Mouse (Mus musculus) intestine, embryonic 14.5 days (tissue): Measurements from ENCODE around the gene Trhr2. TPM values are rescaled to one million over a fixed set of nuclear protein-coding genes. Genes with fewer than 3 reads are reported as not detected.

Experiments used
- ATAC-seq: fragments of 200-750 bp; cut with Nextera tagmentation; replicated peaks from 2 replicates; pipeline ENCODE4 v1.8.0; 2017; ENCODE audit warnings: low read depth, moderate number of reproducible peaks, moderate TSS enrichment, moderate library complexity; ENCODE audit not compliant: low FRiP score, low TSS enrichment
- DNase-seq: peaks from one replicate; pipeline ENCODE4 v3.0.0-alpha.2; 2018; ENCODE audit warnings: low spot score
- H3K27ac ChIP-seq: fragments of 300-500 bp; sonication (generic); 2 replicates; pipeline ENCODE4 v1.5.1; 2014; ENCODE audit warnings: low read depth, mild to moderate bottlenecking, control low read depth
- H3K27me3 ChIP-seq: fragments of 300-500 bp; sonication (generic); replicated peaks from 2 replicates; pipeline ENCODE4 v1.6.1; 2014; ENCODE audit warnings: low read length, control low read depth; ENCODE audit not compliant: control insufficient read depth, insufficient read depth
- H3K36me3 ChIP-seq: fragments of 300-500 bp; sonication (generic); 2 replicates; pipeline ENCODE4 v1.6.1; 2014; ENCODE audit warnings: low read length, control low read depth; ENCODE audit not compliant: control insufficient read depth, insufficient read depth
- H3K4me1 ChIP-seq: fragments of 300-500 bp; sonication (generic); replicated peaks from 2 replicates; pipeline ENCODE4 v1.6.1; 2014; ENCODE audit warnings: low read length, control low read depth, mixed read lengths; ENCODE audit not compliant: control insufficient read depth, insufficient read depth
- H3K4me2 ChIP-seq: fragments of 300-500 bp; sonication (generic); 2 replicates; pipeline ENCODE4 v1.6.1; 2014; ENCODE audit warnings: low read length
- H3K4me3 ChIP-seq: fragments of 300-500 bp; sonication (generic); 2 replicates; pipeline ENCODE4 v1.5.1; 2014; ENCODE audit warnings: low read depth, low read length, control low read depth, mixed read lengths
- H3K9ac ChIP-seq: fragments of 300-500 bp; sonication (generic); 2 replicates; pipeline ENCODE4 v1.6.1; 2014; ENCODE audit warnings: mild to moderate bottlenecking, low read length
- H3K9me3 ChIP-seq: fragments of 300-500 bp; sonication (generic); 2 replicates; pipeline ENCODE4 v1.6.1; 2016; ENCODE audit warnings: low read length, control low read depth; ENCODE audit not compliant: control insufficient read depth
- WGBS: fragments of 180-500 bp; shearing (Covaris S2); extraction: QIAGEN DNeasy Blood & Tissue Kit; methylation state at CpG from one replicate; pipeline ENCODE4 v1.1.7; 2014; 5-methylcytosine and 5-hydroxymethylcytosine counted together
- polyA plus RNA-seq: library from polyadenylated mRNA; unstranded; fragments of >200 nt; fragmentation: Nextera tagmentation; extraction: Ambion mirVana; gene quantifications from 2 replicates; pipeline ENCODE4 v1.2.1, GENCODE M21; 2014

The Trhr2 gene
- polyA plus RNA-seq, 1 experiment from 2014 or later, result not detected

DNA sequence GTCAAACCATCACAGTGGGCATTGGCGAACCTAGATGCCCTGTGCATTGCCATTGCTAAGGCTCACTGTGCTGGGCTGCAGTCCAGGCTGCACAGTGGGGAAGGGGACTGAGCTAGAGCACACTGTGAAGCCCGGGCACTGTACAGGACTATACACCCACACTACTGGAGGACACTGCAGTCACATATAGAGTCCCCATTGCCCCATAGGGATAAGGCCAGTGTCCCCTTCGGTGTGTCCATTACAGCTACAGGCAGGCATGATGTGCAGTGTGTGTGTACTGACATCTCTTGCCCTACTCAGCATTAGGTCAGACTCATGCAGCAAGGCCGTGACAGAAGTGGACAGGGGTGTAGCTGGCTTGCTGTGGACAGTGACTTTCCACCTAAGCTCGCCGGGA, 18.8 kb downstream of the Trhr2 start:
- H3K4me1 ChIP-seq, result peaks cover 19% of the 10 kb centered on the region
- H3K9ac ChIP-seq, result no peak overlapping the region
- no peak overlapping the region for H3K27ac ChIP-seq
- H3K9me3 ChIP-seq, result no peaks in the 10 kb centered on the region
- peaks cover 27% of the 10 kb centered on the region for H3K27me3 ChIP-seq
- WGBS, result 82% methylated on average over 6 of the region's 6 CpGs
- H3K4me2 ChIP-seq, result no peak overlapping the region
- DNase-seq (no peak), ATAC-seq (no peak)
- H3K4me3 ChIP-seq, result no peak overlapping the region
- H3K36me3 ChIP-seq, result 0 out of 2 replicates have a peak, but pooled peaks cover 16% of the 10 kb centered on the region

DNA sequence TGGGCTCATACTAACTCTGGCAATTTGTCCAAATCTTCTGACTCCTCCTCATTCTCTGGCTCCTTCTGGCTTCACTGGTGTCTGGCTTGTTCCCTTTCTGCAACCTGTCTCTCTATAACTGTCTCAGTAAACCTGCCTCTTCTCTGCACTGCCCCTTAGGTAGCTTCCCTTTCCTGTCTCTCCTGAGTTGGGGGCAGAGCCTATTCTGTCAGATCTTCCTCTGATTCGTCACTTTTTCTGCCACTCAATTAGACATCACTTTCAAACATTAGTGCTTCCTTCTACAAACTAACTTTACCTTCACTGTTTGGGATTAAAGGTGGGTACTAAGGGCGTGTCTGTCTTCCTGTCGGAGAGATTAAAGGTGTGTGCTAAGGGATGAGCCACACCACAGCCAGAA, 19.8 kb downstream of the Trhr2 start:
- no peaks in the 10 kb centered on the region for H3K9me3 ChIP-seq
- H3K27me3 ChIP-seq, result peaks cover 37% of the 10 kb centered on the region
- H3K4me3 ChIP-seq, result no peak overlapping the region
- WGBS, result 89% methylated on average over 3 of the region's 3 CpGs
- no peak for DNase-seq
- peaks cover 19% of the 10 kb centered on the region for H3K4me1 ChIP-seq
- no peak overlapping the region for H3K27ac ChIP-seq
- 0 out of 2 replicates have a peak, but pooled peaks cover 21% of the 10 kb centered on the region for H3K36me3 ChIP-seq
- no peak overlapping the region for H3K9ac ChIP-seq
- no peak overlapping the region for H3K4me2 ChIP-seq
- ATAC-seq, result no peak

DNA sequence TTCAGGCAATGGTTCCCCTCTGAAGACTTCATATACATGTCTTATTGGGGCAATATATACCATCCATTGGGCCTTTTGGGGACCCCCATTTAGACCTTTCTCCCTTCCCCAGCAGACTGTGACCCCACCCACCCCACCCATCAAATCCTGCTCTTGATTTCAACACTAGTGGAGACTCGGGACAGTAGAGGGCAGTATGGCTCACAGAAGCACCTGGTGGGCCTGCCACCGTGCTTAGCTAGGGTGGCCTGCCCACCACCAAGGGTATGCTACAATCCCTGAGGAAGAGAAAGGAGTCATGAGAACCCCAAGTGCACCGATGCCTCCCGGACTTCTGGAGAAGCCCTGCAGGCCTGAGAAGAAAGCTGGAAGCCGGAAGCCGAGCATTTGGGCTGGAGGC, 21.7 kb downstream of the Trhr2 start:
- Histone ChIP-seq H3K4me1 (peaks cover 15% of the 10 kb centered on the region), H3K9me3 (no peaks in the 10 kb centered on the region), H3K4me2 (no peak overlapping the region), H3K4me3 (no peak overlapping the region), H3K27ac (no peak overlapping the region), H3K9ac (no peak overlapping the region), H3K36me3 (peaks cover 32% of the 10 kb centered on the region; the same call in 1 of the 2 replicates), H3K27me3 (peaks cover 43% of the 10 kb centered on the region)
- DNase-seq (no peak), ATAC-seq (no peak)
- 56% methylated on average over 6 of the region's 6 CpGs for WGBS

DNA sequence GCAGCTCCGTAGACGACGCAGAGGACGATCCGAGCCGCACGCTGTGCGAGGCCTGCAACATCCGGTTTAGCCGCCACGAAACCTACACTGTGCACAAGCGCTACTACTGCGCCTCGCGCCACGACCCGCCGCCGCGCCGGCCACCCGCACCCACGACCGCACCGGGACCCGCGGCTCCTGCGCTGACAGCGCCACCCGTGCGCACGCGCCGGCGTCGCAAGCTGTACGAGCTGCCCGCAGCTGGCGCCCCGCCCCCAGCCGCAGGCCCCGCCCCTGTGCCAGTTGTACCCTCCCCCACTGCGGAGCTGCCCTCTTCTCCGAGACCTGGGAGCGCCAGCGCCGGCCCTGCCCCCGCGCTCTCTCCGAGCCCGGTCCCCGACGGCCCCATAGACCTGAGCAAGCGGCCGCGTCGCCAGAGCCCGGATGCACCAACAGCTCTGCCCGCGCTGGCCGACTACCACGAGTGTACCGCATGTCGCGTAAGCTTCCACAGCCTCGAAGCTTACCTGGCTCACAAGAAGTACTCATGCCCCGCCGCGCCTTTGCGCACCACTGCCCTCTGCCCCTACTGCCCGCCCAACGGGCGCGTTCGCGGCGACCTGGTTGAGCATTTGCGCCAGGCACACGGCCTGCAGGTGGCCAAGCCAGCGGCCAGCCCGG, 24.2 kb downstream of the Trhr2 start:
- no peaks in the 10 kb centered on the region for H3K9me3 ChIP-seq
- peaks cover 35% of the 10 kb centered on the region for H3K27me3 ChIP-seq
- peak overlapping the region; percentile 41 for H3K4me3 ChIP-seq
- WGBS, result 14% methylated on average over 80 of the region's 81 CpGs
- H3K4me2 ChIP-seq, result peak overlapping the region; percentile 63
- H3K36me3 ChIP-seq, result peaks cover 35% of the 10 kb centered on the region; the same call in 1 of the 2 replicates
- DNase-seq, result no peak
- H3K4me1 ChIP-seq, result peaks cover 1% of the 10 kb centered on the region; the same call in 1 of the 2 replicates
- peak overlapping the region; percentile 27; the same call in 1 of the 2 replicates for H3K9ac ChIP-seq
- ATAC-seq, result peak; percentile 61
- H3K27ac ChIP-seq, result no peak overlapping the region

DNA sequence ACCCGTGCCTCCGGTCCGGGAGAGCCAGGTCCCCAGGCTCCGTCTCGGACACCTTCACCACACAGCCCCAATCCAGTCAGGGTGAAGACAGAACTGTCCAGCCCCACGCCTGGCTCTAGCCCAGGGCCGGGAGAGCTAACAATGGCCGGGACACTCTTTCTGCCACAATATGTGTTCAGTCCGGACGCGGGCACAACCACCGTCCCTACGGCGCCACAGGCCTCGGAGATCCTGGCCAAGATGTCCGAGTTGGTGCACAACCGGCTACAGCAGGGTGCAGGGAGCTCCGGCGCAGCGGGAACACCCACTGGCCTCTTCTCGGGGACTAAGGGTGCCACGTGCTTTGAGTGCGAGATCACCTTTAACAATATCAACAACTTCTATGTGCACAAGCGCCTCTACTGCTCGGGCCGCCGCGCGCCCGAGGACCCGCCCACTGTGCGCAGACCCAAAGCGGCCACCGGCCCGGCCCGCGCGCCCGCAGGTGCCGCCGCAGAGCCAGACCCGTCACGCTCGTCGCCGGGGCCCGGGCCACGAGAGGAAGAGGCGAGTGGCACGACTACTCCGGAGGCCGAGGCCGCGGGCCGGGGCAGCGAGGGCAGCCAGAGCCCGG, 24.8 kb downstream of the Trhr2 start:
- no peaks in the 10 kb centered on the region for H3K9me3 ChIP-seq
- peak overlapping the region; percentile 63 for H3K4me2 ChIP-seq
- ATAC-seq, result peak; percentile 10; the same call in 1 of the 2 replicates
- peak overlapping the region; percentile 27; the same call in 1 of the 2 replicates for H3K9ac ChIP-seq
- peaks cover 35% of the 10 kb centered on the region; the same call in 1 of the 2 replicates for H3K36me3 ChIP-seq
- WGBS, result 29% methylated on average over 57 of the region's 57 CpGs
- no peak overlapping the region for H3K27ac ChIP-seq
- DNase-seq, result no peak
- H3K4me3 ChIP-seq, result peak overlapping the region; percentile 41
- peaks cover 8% of the 10 kb centered on the region; the same call in 1 of the 2 replicates for H3K4me1 ChIP-seq
- H3K27me3 ChIP-seq, result peaks cover 35% of the 10 kb centered on the region

DNA sequence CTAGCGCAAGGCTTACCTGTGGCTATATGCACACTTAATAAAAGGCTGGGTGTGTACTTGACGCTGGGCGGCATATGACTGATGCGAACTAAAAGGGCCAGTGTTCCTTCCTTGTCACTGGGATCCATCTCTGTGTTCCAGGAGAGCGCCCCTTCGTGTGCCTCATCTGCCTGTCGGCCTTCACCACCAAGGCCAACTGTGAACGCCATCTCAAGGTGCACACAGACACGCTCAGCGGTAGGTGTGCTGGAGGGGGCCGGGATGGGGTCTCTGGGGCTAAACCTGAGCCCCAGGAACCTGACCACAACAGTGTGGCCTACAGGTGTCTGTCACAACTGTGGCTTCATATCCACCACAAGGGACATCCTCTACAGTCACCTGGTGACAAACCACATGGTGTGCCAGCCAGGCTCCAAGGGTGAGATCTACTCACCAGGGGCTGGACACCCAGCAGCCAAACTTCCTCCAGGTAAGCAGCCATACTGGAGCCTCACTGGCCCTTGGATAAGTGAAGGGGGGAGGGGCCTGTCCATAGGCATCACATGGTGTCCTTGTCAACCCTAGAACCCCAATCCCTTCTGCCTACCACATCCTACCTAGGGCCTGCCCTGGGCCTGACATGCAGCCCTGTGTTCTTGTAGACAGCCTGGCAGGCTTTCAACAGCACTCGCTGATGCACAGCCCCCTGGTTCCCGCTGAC, 25.6 kb downstream of the Trhr2 start:
- H3K4me3 ChIP-seq, result no peak overlapping the region
- no peak overlapping the region for H3K4me2 ChIP-seq
- H3K9ac ChIP-seq, result no peak overlapping the region
- H3K27me3 ChIP-seq, result peaks cover 35% of the 10 kb centered on the region
- 90% methylated on average over 13 of the region's 13 CpGs for WGBS
- no peaks in the 10 kb centered on the region for H3K9me3 ChIP-seq
- peaks cover 14% of the 10 kb centered on the region; the same call in 1 of the 2 replicates for H3K4me1 ChIP-seq
- no peak for DNase-seq
- no peak for ATAC-seq
- no peak overlapping the region for H3K27ac ChIP-seq
- peaks cover 35% of the 10 kb centered on the region; the same call in 1 of the 2 replicates for H3K36me3 ChIP-seq

DNA sequence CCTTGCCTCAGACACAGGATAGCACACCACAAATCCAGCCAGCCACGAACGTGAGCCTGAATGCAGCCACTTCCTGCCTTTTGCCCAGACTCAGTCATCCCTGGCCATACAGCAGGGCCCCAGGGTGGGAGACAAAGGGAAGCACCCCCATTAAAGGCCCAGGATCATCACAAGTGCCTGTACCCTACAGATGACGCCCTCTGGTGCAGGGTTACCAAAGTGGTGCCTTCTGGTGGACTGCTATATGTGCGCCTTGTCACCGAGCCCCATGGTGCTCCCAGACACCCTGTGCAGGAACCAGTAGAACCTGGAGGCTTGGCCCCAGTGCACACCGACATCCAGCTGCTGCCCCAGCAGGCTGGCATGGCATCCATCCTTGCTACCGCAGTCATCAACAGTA, 27.0 kb downstream of the Trhr2 start:
- Histone ChIP-seq H3K4me3 (no peak overlapping the region), H3K4me1 (peaks cover 19% of the 10 kb centered on the region; the same call in 1 of the 2 replicates), H3K36me3 (peaks cover 32% of the 10 kb centered on the region; the same call in 1 of the 2 replicates), H3K9ac (no peak overlapping the region), H3K27me3 (peaks cover 35% of the 10 kb centered on the region), H3K27ac (no peak overlapping the region), H3K9me3 (no peaks in the 10 kb centered on the region), H3K4me2 (no peak overlapping the region)
- ATAC-seq (no peak), DNase-seq (no peak)
- WGBS, result 90% methylated on average over 7 of the region's 7 CpGs

DNA sequence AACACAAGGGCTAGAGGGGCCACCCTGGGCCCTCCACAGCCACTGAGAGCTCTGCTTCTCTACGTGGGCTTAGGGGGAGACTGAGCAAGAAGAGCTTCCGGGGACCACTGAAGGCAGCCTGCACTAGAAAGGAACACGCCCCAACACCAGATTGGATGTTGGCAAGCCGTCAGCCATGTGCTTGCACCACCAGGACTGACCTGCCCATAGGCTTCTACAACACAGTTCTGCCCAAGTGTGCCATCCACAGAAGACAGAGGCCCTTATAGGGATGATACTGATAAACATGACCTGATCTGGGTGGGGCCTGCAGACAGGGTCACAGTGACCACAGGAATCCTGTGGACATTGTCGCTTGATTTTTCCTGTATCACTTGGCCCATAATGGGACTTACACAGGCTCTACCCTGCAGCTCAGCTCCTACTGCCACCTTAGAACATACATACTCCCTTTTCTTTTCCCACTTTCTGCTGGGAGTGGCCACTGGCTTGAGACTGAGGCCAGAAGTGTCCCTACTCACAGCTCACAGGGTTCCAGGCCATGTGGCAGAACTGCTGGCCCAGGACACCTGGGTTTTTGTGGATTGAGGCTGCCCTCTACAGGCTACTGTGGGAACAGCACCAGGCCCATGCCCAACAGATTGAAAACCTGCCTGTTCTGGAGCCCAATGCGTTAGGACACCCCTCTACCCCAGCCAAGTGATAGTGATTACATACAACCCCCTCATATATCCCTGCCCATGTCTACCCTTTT, 27.6 kb downstream of the Trhr2 start:
- ATAC-seq, result 0 out of 2 replicates have a peak, but pooled peaks have one; percentile 6
- 68% methylated on average over 6 of the region's 6 CpGs for WGBS

More for the DNA sequence above, 27.6 kb downstream of the Trhr2 start:
- peaks cover 32% of the 10 kb centered on the region for H3K27me3 ChIP-seq
- no peak overlapping the region for H3K27ac ChIP-seq
- peaks cover 30% of the 10 kb centered on the region; the same call in 1 of the 2 replicates for H3K36me3 ChIP-seq
- no peak overlapping the region for H3K4me2 ChIP-seq
- no peak overlapping the region for H3K4me3 ChIP-seq
- no peaks in the 10 kb centered on the region for H3K9me3 ChIP-seq
- H3K4me1 ChIP-seq, result peaks cover 19% of the 10 kb centered on the region; the same call in 1 of the 2 replicates
- H3K9ac ChIP-seq, result no peak overlapping the region
- DNase-seq, result peak; percentile 93
